Mouse (Mus musculus) hindbrain, embryonic 11.5 days (tissue): Measurements from ENCODE around the gene Snx10. TPM values are rescaled to one million over a fixed set of nuclear protein-coding genes. Genes with fewer than 3 reads are reported as not detected.

Experiments
- ATAC-seq: fragments of 200-750 bp; cut with Nextera tagmentation; 2 replicates; pipeline ENCODE4 v1.8.0; 2017; ENCODE audit warnings: mild to moderate bottlenecking, moderate TSS enrichment, moderate library complexity; ENCODE audit not compliant: low FRiP score
- DNase-seq: peaks from one replicate; pipeline ENCODE4 v3.0.0-alpha.2; 2015; ENCODE audit warnings: low spot score
- H3K27ac ChIP-seq: fragments of 300-500 bp; sonication (generic); 2 replicates; pipeline ENCODE4 v1.5.1; 2014; ENCODE audit warnings: mild to moderate bottlenecking, low read depth, low read length
- H3K27me3 ChIP-seq: fragments of 300-500 bp; sonication (generic); 2 replicates; pipeline ENCODE4 v1.6.1; 2014; ENCODE audit warnings: mild to moderate bottlenecking, low read length, moderate library complexity, mixed read lengths; ENCODE audit not compliant: control insufficient read depth, insufficient read depth
- H3K36me3 ChIP-seq: fragments of 300-500 bp; sonication (generic); 2 replicates; pipeline ENCODE4 v1.6.1; 2014; ENCODE audit warnings: mild to moderate bottlenecking, low read length, moderate library complexity, mixed read lengths; ENCODE audit not compliant: control insufficient read depth, insufficient read depth
- H3K4me1 ChIP-seq: fragments of 300-500 bp; sonication (generic); replicated peaks from 2 replicates; pipeline ENCODE4 v1.6.1; 2014; ENCODE audit warnings: low read length, mixed read lengths; ENCODE audit not compliant: control insufficient read depth, insufficient read depth
- H3K4me2 ChIP-seq: fragments of 300-500 bp; sonication (generic); replicated peaks from 2 replicates; pipeline ENCODE4 v1.6.1; 2014; ENCODE audit warnings: mild to moderate bottlenecking, low read depth, low read length
- H3K4me3 ChIP-seq: fragments of 300-500 bp; sonication (generic); 2 replicates; pipeline ENCODE4 v1.5.1; 2014; ENCODE audit warnings: low read depth, low read length
- H3K9ac ChIP-seq: fragments of 300-500 bp; sonication (generic); 2 replicates; pipeline ENCODE4 v1.6.1; 2014; ENCODE audit warnings: low read depth, low read length
- H3K9me3 ChIP-seq: fragments of 300-500 bp; sonication (generic); 2 replicates; pipeline ENCODE4 v1.6.1; 2016; ENCODE audit warnings: low read length; ENCODE audit not compliant: control insufficient read depth
- WGBS: fragments of 180-500 bp; shearing (Covaris S2); extraction: QIAGEN DNeasy Blood & Tissue Kit; methylation state at CpG from one replicate; pipeline ENCODE4 v1.1.7; 2014; 5-methylcytosine and 5-hydroxymethylcytosine counted together
- polyA plus RNA-seq: library from polyadenylated mRNA; unstranded; fragments of >200 nt; fragmentation: Nextera tagmentation; extraction: Ambion mirVana; gene quantifications from 2 replicates; pipeline ENCODE4 v1.2.1, GENCODE M21; 2014

The Snx10 gene
- polyA plus RNA-seq, 1 experiment from 2014 or later, result 47.6 TPM

- H3K27ac ChIP-seq, result no peak overlapping the region
- no peaks in the 10 kb centered on the region for H3K36me3 ChIP-seq
- H3K4me1 ChIP-seq, result peaks cover 4% of the 10 kb centered on the region; the same call in 1 of the 2 replicates
- H3K4me2 ChIP-seq, result no peak overlapping the region
- no peaks in the 10 kb centered on the region for H3K27me3 ChIP-seq
- no peak overlapping the region for H3K9ac ChIP-seq
- ATAC-seq (no peak), DNase-seq (no peak)
- 80% methylated on average over 9 of the region's 9 CpGs for WGBS
- H3K9me3 ChIP-seq, result no peaks in the 10 kb centered on the region
- H3K4me3 ChIP-seq, result no peak overlapping the region
Measured at GRCm38 (mm10) chr6:51600412-51600811, 76.7 kb downstream of the Snx10 start.

GRCm38 (mm10) chr6:51602341-51602740, 78.6 kb downstream of the Snx10 start:
- Histone ChIP-seq H3K4me2 (no peak overlapping the region), H3K9ac (no peak overlapping the region), H3K27ac (no peak overlapping the region), H3K36me3 (no peaks in the 10 kb centered on the region), H3K4me1 (peaks cover 4% of the 10 kb centered on the region; the same call in 1 of the 2 replicates), H3K4me3 (no peak overlapping the region), H3K9me3 (no peaks in the 10 kb centered on the region), H3K27me3 (no peaks in the 10 kb centered on the region)
- ATAC-seq (no peak), DNase-seq (no peak)
- WGBS, result 61% methylated on average over 1 of the region's 1 CpGs

GRCm38 (mm10) chr6:51603691-51604090, 80.0 kb downstream of the Snx10 start:
- H3K4me3 ChIP-seq, result no peak overlapping the region
- H3K27me3 ChIP-seq, result no peaks in the 10 kb centered on the region
- no peak overlapping the region for H3K9ac ChIP-seq
- no peaks in the 10 kb centered on the region for H3K36me3 ChIP-seq
- no peak overlapping the region for H3K27ac ChIP-seq
- WGBS, result 90% methylated on average over 10 of the region's 10 CpGs
- no peak for ATAC-seq
- no peak for DNase-seq
- no peaks in the 10 kb centered on the region for H3K9me3 ChIP-seq
- H3K4me1 ChIP-seq, result peaks cover 4% of the 10 kb centered on the region; the same call in 1 of the 2 replicates
- H3K4me2 ChIP-seq, result no peak overlapping the region

GRCm38 (mm10) chr6:51606245-51606644, 82.5 kb downstream of the Snx10 start:
- Histone ChIP-seq H3K27ac (no peak overlapping the region), H3K4me1 (peaks cover 4% of the 10 kb centered on the region; the same call in 1 of the 2 replicates), H3K9me3 (no peaks in the 10 kb centered on the region), H3K9ac (no peak overlapping the region), H3K4me2 (no peak overlapping the region), H3K4me3 (no peak overlapping the region), H3K27me3 (no peaks in the 10 kb centered on the region), H3K36me3 (no peaks in the 10 kb centered on the region)
- DNase-seq, result no peak
- WGBS, result 86% methylated on average over 4 of the region's 4 CpGs
- ATAC-seq, result no peak

- H3K9me3 ChIP-seq, result no peaks in the 10 kb centered on the region
- DNase-seq (no peak), ATAC-seq (no peak)
- H3K4me2 ChIP-seq, result no peak overlapping the region
- no peak overlapping the region for H3K4me3 ChIP-seq
- 21% methylated on average over 7 of the region's 7 CpGs for WGBS
- no peaks in the 10 kb centered on the region for H3K36me3 ChIP-seq
- no peak overlapping the region for H3K9ac ChIP-seq
- H3K4me1 ChIP-seq, result peaks cover 4% of the 10 kb centered on the region; the same call in 1 of the 2 replicates
- H3K27me3 ChIP-seq, result no peaks in the 10 kb centered on the region
- no peak overlapping the region for H3K27ac ChIP-seq
Measured at GRCm38 (mm10) chr6:51606803-51607202, 83.1 kb downstream of the Snx10 start.

GRCm38 (mm10) chr6:51611621-51612020, 87.9 kb downstream of the Snx10 start:
- Histone ChIP-seq H3K27me3 (no peaks in the 10 kb centered on the region), H3K36me3 (no peaks in the 10 kb centered on the region), H3K4me1 (peaks cover 2% of the 10 kb centered on the region; the same call in 1 of the 2 replicates), H3K4me2 (peak overlapping the region; percentile 83; the same call in 1 of the 2 replicates), H3K27ac (peak overlapping the region; percentile 84), H3K4me3 (no peak overlapping the region), H3K9me3 (no peaks in the 10 kb centered on the region), H3K9ac (no peak overlapping the region)
- 91% methylated on average over 4 of the region's 4 CpGs for WGBS
- DNase-seq (no peak), ATAC-seq (no peak)

GRCm38 (mm10) chr6:51612371-51613051, 88.8 kb downstream of the Snx10 start:
- Histone ChIP-seq H3K9ac (peak overlapping the region; percentile 67), H3K27ac (peak overlapping the region; percentile 84), H3K9me3 (no peaks in the 10 kb centered on the region), H3K4me1 (peaks cover 2% of the 10 kb centered on the region; the same call in 1 of the 2 replicates), H3K36me3 (no peaks in the 10 kb centered on the region), H3K4me2 (peak overlapping the region; percentile 83), H3K4me3 (peak overlapping the region; percentile 49), H3K27me3 (no peaks in the 10 kb centered on the region)
- under 1% methylated on average over 37 of the region's 54 CpGs for WGBS
- ATAC-seq (peak; percentile 92), DNase-seq (peak; percentile 82)

GRCm38 (mm10) chr6:51613661-51614060, 90.0 kb downstream of the Snx10 start:
- Histone ChIP-seq H3K4me1 (peaks cover 2% of the 10 kb centered on the region; the same call in 1 of the 2 replicates), H3K4me2 (no peak overlapping the region), H3K9ac (no peak overlapping the region), H3K27me3 (no peaks in the 10 kb centered on the region), H3K4me3 (no peak overlapping the region), H3K27ac (peak overlapping the region; percentile 84), H3K9me3 (no peaks in the 10 kb centered on the region), H3K36me3 (no peaks in the 10 kb centered on the region)
- 62% methylated on average over 11 of the region's 11 CpGs for WGBS
- peak; percentile 18 for DNase-seq
- ATAC-seq, result no peak

GRCm38 (mm10) chr6:51626843-51627242, 103.1 kb downstream of the Snx10 start:
- Histone ChIP-seq H3K4me2 (no peak overlapping the region), H3K4me1 (no peaks in the 10 kb centered on the region), H3K9me3 (no peaks in the 10 kb centered on the region), H3K4me3 (no peak overlapping the region), H3K36me3 (no peaks in the 10 kb centered on the region), H3K27ac (no peak overlapping the region), H3K27me3 (no peaks in the 10 kb centered on the region), H3K9ac (no peak overlapping the region)
- WGBS, result 87% methylated on average over 5 of the region's 5 CpGs
- no peak for ATAC-seq
- no peak for DNase-seq
